Mouse (Mus musculus): ENCODE measurements at regions not wholly inside any gene's neighbourhood (a gene's known extent, or its start where the extent isn't known, plus 50 kb on each side); places are given as distances from the start of the nearest gene placed in this dataset.
A peak's percentile ranks its signal among the peaks of the same experiment; 100 is the strongest.

GRCm38 (mm10) chr9:83707361-83707760 is 98.7 kb downstream of the Elovl4 start:
- no peak overlapping the region for H3K4me2 ChIP-seq (ENCODE audit: low read depth, low read length)
- H3K27me3 ChIP-seq (ENCODE audit: control insufficient read depth, insufficient read depth, low read length): no peaks in the 10 kb centered on the region
- no peak overlapping the region for H3K9ac ChIP-seq (replicated peaks; ENCODE audit: low read depth, low read length)
- H3K27ac ChIP-seq (ENCODE audit: low read depth, low read length): no peak overlapping the region
- H3K36me3 ChIP-seq (ENCODE audit: control insufficient read depth, insufficient read depth, low read length): no peaks in the 10 kb centered on the region
- no peak for ATAC-seq (ENCODE audit: low read depth)
- no peaks in the 10 kb centered on the region for H3K9me3 ChIP-seq (ENCODE audit: control insufficient read depth, low read length)
- H3K4me3 ChIP-seq (ENCODE audit: low read depth, low read length): no peak overlapping the region
- H3K4me1 ChIP-seq (ENCODE audit: control insufficient read depth, insufficient read depth, low read length): no peaks in the 10 kb centered on the region
- WGBS: 85% methylated on average over 3 of the region's 3 CpGs

- Histone ChIP-seq H3K4me2 (ENCODE audit: low read depth, low read length) (no peak overlapping the region), H3K4me3 (ENCODE audit: low read depth, low read length) (no peak overlapping the region), H3K9me3 (ENCODE audit: control insufficient read depth, low read length) (no peaks in the 10 kb centered on the region), H3K27ac (ENCODE audit: low read depth, low read length) (no peak overlapping the region), H3K36me3 (ENCODE audit: control insufficient read depth, insufficient read depth, low read length) (no peaks in the 10 kb centered on the region), H3K9ac (replicated peaks; ENCODE audit: low read depth, low read length) (no peak overlapping the region), H3K4me1 (ENCODE audit: control insufficient read depth, insufficient read depth, low read length) (no peaks in the 10 kb centered on the region), H3K27me3 (ENCODE audit: control insufficient read depth, insufficient read depth, low read length) (no peaks in the 10 kb centered on the region)
- WGBS: 79% methylated on average over 6 of the region's 6 CpGs
- no peak for ATAC-seq (ENCODE audit: low read depth)
Measured at GRCm38 (mm10) chr9:83706071-83706470, 100.0 kb downstream of the Elovl4 start.

- H3K4me1 ChIP-seq (ENCODE audit: control insufficient read depth, insufficient read depth, low read length): no peaks in the 10 kb centered on the region
- no peaks in the 10 kb centered on the region for H3K27me3 ChIP-seq (ENCODE audit: control insufficient read depth, insufficient read depth, low read length)
- H3K9ac ChIP-seq (replicated peaks; ENCODE audit: low read depth, low read length): no peak overlapping the region
- H3K4me2 ChIP-seq (ENCODE audit: low read depth, low read length): no peak overlapping the region
- no peak for ATAC-seq (ENCODE audit: low read depth)
- H3K27ac ChIP-seq (ENCODE audit: low read depth, low read length): no peak overlapping the region
- no peak overlapping the region for H3K4me3 ChIP-seq (ENCODE audit: low read depth, low read length)
- H3K9me3 ChIP-seq (ENCODE audit: control insufficient read depth, low read length): no peaks in the 10 kb centered on the region
- H3K36me3 ChIP-seq (ENCODE audit: control insufficient read depth, insufficient read depth, low read length): no peaks in the 10 kb centered on the region
Measured at GRCm38 (mm10) chr9:83704186-83704585, 101.9 kb downstream of the Elovl4 start.

- WGBS: 67% methylated on average over 7 of the region's 7 CpGs
- Histone ChIP-seq H3K4me1 (ENCODE audit: control insufficient read depth, insufficient read depth, low read length) (no peaks in the 10 kb centered on the region), H3K27me3 (ENCODE audit: control insufficient read depth, insufficient read depth, low read length) (no peaks in the 10 kb centered on the region), H3K9ac (replicated peaks; ENCODE audit: low read depth, low read length) (no peak overlapping the region), H3K27ac (ENCODE audit: low read depth, low read length) (no peak overlapping the region), H3K36me3 (ENCODE audit: control insufficient read depth, insufficient read depth, low read length) (no peaks in the 10 kb centered on the region), H3K4me2 (ENCODE audit: low read depth, low read length) (no peak overlapping the region), H3K4me3 (ENCODE audit: low read depth, low read length) (no peak overlapping the region), H3K9me3 (ENCODE audit: control insufficient read depth, low read length) (no peaks in the 10 kb centered on the region)
- no peak for ATAC-seq (ENCODE audit: low read depth)
Measured at GRCm38 (mm10) chr9:83700916-83701315, 105.2 kb downstream of the Elovl4 start.

- no peak overlapping the region for H3K9ac ChIP-seq (replicated peaks; ENCODE audit: low read depth, low read length)
- 81% methylated on average over 7 of the region's 7 CpGs for WGBS
- ATAC-seq (ENCODE audit: low read depth): no peak
- no peaks in the 10 kb centered on the region for H3K9me3 ChIP-seq (ENCODE audit: control insufficient read depth, low read length)
- H3K27ac ChIP-seq (ENCODE audit: low read depth, low read length): no peak overlapping the region
- H3K4me2 ChIP-seq (ENCODE audit: low read depth, low read length): no peak overlapping the region
- H3K4me1 ChIP-seq (ENCODE audit: control insufficient read depth, insufficient read depth, low read length): no peaks in the 10 kb centered on the region
- H3K27me3 ChIP-seq (ENCODE audit: control insufficient read depth, insufficient read depth, low read length): no peaks in the 10 kb centered on the region
- H3K4me3 ChIP-seq (ENCODE audit: low read depth, low read length): no peak overlapping the region
- no peaks in the 10 kb centered on the region for H3K36me3 ChIP-seq (ENCODE audit: control insufficient read depth, insufficient read depth, low read length)
Measured at GRCm38 (mm10) chr9:83700056-83700455, 106.0 kb downstream of the Elovl4 start.

- Histone ChIP-seq H3K4me3 (ENCODE audit: low read depth, low read length) (peak overlapping the region; percentile 29; the same call in 1 of the 2 replicates), H3K9ac (replicated peaks; ENCODE audit: low read depth, low read length) (no peak overlapping the region; the same call in 1 of the 2 replicates), H3K9me3 (ENCODE audit: control insufficient read depth, low read length) (no peaks in the 10 kb centered on the region), H3K4me2 (ENCODE audit: low read depth, low read length) (peak overlapping the region; percentile 37), H3K27ac (ENCODE audit: low read depth, low read length) (no peak overlapping the region), H3K4me1 (ENCODE audit: control insufficient read depth, insufficient read depth, low read length) (peaks cover 10% of the 10 kb centered on the region), H3K27me3 (ENCODE audit: control insufficient read depth, insufficient read depth, low read length) (no peaks in the 10 kb centered on the region), H3K36me3 (ENCODE audit: control insufficient read depth, insufficient read depth, low read length) (no peaks in the 10 kb centered on the region)
- ATAC-seq (ENCODE audit: low read depth): peak; percentile 88
- 22% methylated on average over 24 of the region's 24 CpGs for WGBS
Measured at GRCm38 (mm10) chr9:83691332-83692198, 114.5 kb downstream of the Elovl4 start.

All from neural tube, embryonic 14.5 days (tissue).